Mouse (Mus musculus) right cerebral cortex, postnatal 25 days (tissue): ENCODE data around the gene Sbpl.
A peak's percentile ranks its signal among the peaks of the same experiment; 100 is the strongest.
"Not testable (repeated sequence)": the region's sequence is repeated elsewhere in the genome, so short reads cannot be mapped to it uniquely, and the experiment has no call there.

Experiments
- DNase-seq: peaks from one replicate; pipeline ENCODE4 v3.0.0; 2022

Gene Sbpl

DNA sequence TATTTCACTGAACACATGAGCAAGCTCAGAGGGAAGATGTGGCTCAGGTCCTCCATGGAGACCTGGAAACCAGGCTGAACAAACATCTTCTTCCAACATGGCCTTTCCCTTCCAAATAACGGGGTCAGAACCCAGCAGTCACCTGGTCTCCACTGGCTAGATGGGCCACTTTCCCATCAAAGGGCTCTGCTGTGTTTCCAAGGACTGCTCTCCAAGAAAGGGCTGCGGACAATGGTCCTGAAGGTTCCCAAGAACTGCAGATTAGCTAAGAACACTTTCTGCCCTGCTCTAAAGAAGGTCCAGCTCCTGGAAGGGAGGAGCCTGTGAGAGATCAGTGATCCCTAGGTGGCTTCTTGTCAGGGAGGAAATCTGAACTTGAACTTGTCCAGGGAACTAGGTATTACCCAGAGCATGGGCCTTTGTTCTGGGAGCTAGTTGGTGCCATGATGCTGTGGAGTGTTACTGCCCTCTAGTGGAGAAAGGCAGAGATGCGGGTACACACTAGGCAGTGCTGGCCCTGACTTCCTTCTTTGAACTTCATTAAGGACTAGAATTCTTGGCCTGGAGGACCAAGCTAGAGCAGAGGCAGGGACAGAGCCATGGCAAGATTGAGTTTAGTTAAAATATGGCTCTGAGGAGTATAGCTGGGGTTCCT is 5.1 kb upstream of the Sbpl start:
- DNase-seq: peak; percentile 73

GRCm38 (mm10) chr17:23950828-23951227 is 4.2 kb downstream of the Sbpl start:
- DNase-seq: not testable (repeated sequence)

GRCm38 (mm10) chr17:23949068-23949467 is 6.0 kb downstream of the Sbpl start:
- no peak for DNase-seq

DNA sequence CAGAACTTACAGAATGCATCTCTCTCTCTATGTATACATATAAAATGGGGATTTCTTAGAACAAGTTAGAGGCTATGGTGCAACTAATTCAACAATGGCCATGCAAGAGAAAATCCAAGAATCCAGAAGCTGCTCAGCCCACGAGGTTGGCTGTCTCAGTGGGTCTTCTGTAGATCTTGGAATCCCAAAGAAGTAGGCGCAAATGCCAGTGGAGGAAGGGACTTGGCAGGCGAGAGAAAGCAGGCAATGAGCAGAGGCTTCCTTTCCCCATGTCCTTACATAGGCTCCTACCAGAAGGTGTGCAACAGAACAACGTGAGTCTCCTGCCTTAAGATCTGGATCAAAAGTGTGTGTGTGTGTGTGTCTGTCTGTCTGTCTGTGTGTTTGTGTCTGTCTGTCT is 7.6 kb downstream of the Sbpl start:
- not testable (repeated sequence) for DNase-seq

- DNase-seq: no peak
These were observed 13.7 kb downstream of the Sbpl start, which contains the start of gene Sbp for GRCm38 (mm10) chr17:23941372-23941771. Gene Sbp, plus strand, starts transcription at chr17:23941672.

DNA sequence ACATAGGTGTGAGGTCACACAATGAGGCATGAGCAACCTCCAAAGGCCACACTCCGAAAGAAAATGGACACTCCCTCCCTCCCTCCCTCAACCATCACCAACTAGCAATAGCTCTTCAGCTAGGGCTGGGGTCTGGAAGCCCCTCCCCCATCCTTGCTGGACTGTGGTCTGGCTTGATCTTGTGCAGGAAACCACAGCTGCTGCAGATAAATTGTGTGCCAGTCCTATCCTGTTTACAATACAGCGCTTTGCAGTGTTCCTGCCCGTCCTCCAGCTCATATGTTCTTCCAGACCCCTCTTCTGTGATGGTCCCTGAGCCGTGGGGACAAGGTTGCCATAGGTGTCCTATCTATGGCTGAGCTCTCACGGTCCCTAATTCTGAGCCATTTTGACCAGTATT is 23.9 kb downstream of the Sbpl start:
- no peak for DNase-seq

DNA sequence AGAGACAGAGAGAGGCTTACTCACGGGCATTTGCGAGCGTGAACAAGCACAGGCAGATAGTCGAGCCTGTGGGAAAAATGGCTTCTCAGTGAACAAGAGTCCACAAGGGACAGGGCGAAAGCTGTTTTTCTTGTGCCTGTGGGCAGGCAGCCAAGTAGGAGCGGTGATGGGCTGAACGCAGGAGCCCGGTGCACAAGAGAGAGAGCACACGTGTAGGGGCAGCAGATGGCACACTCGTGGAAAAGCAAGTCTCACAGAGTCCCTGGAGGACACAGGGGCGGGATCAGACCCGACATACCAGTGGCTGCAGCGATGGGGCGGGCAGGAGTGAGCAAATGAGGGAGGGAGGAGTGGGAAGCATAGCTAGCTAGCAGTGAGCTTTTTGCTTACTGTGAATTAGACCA is 30.0 kb downstream of the Sbpl start:
- DNase-seq: peak; percentile 54

GRCm38 (mm10) chr17:23924531-23925007 is 30.5 kb downstream of the Sbpl start:
- peak; percentile 88 for DNase-seq

DNA sequence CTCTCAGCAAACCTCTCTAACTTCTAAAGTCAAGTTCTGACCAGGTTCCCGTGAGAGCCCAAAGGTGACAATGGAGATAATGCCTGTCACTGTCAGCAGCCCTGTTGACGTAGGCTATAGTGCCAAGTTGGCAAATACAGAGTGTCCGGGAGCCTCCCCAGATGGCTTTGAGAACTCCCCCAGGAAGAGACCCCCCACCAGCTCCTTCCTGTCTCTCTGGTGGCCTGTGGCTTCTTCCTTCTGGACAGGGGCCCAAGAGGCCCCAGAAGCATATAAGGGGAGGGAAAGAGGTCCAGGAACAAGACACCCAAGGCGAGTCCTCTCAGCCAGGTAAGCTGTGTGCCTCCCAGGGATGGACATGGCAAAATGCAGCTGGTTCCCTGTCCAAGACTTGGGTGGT is 37.9 kb downstream of the Sbpl start, which contains the start of gene Dcpp3:
TSS of gene Dcpp3 (plus strand) at position 301 of the 400 bp plus-strand sequence.
- not testable (repeated sequence) for DNase-seq
